Mouse (Mus musculus) forebrain, embryonic 14.5 days (tissue): ENCODE measurements around the gene Fxyd2. TPM values are rescaled to one million over a fixed set of nuclear protein-coding genes. Genes with fewer than 3 reads are reported as not detected.

Experiments
- ATAC-seq: fragments of 200-750 bp; cut with Nextera tagmentation; 2 replicates; pipeline ENCODE4 v1.8.0; 2017; ENCODE audit warnings: mild to moderate bottlenecking, moderate library complexity
- DNase-seq: peaks from one replicate; pipeline ENCODE4 v3.0.0-alpha.2; 2015; ENCODE audit warnings: low spot score
- H3K27ac ChIP-seq: fragments of 300-500 bp; sonication (generic); 2 replicates; pipeline ENCODE4 v1.5.1; 2014; ENCODE audit warnings: low read depth, mild to moderate bottlenecking, control low read depth, low read length, moderate library complexity
- H3K27me3 ChIP-seq: fragments of 300-500 bp; sonication (generic); replicated peaks from 2 replicates; pipeline ENCODE4 v1.6.1; 2014; ENCODE audit warnings: low read length, control low read depth, mixed read lengths; ENCODE audit not compliant: control insufficient read depth, insufficient read depth
- H3K36me3 ChIP-seq: fragments of 300-500 bp; sonication (generic); 2 replicates; pipeline ENCODE4 v1.6.1; 2014; ENCODE audit warnings: low read length, control low read depth; ENCODE audit not compliant: control insufficient read depth, insufficient read depth
- H3K4me1 ChIP-seq: fragments of 300-500 bp; sonication (generic); 2 replicates; pipeline ENCODE4 v1.6.1; 2014; ENCODE audit warnings: antibody characterized with exemption, low read length, control low read depth; ENCODE audit not compliant: control insufficient read depth, insufficient read depth
- H3K4me2 ChIP-seq: fragments of 300-500 bp; sonication (generic); 2 replicates; pipeline ENCODE4 v1.6.1; 2014; ENCODE audit warnings: mild to moderate bottlenecking, control low read depth, low read length
- H3K4me3 ChIP-seq: fragments of 300-500 bp; sonication (generic); 2 replicates; pipeline ENCODE4 v1.5.1; 2014; ENCODE audit warnings: low read depth, low read length, control low read depth
- H3K9ac ChIP-seq: fragments of 300-500 bp; sonication (generic); 2 replicates; pipeline ENCODE4 v1.6.1; 2014; ENCODE audit warnings: mild to moderate bottlenecking, low read length, control low read depth, moderate library complexity
- H3K9me3 ChIP-seq: fragments of 300-500 bp; sonication (generic); replicated peaks from 2 replicates; pipeline ENCODE4 v1.6.1; 2016; ENCODE audit warnings: low read length, control low read depth, mixed read lengths; ENCODE audit not compliant: control insufficient read depth
- WGBS: fragments of 180-500 bp; shearing (Covaris S2); extraction: QIAGEN DNeasy Blood & Tissue Kit; methylation state at CpG from one replicate; pipeline ENCODE4 v1.1.7; 2014; 5-methylcytosine and 5-hydroxymethylcytosine counted together
- polyA plus RNA-seq: library from polyadenylated mRNA; unstranded; fragments of >200 nt; fragmentation: Nextera tagmentation; extraction: Ambion mirVana; gene quantifications from 2 replicates; pipeline ENCODE4 v1.2.1, GENCODE M21; 2014

Gene Fxyd2
- polyA plus RNA-seq, 1 experiment from 2014 or later: 6.2 TPM

GRCm38 (mm10) chr9:45382834-45383233 lies 16.6 kb upstream of the Fxyd2 start:
- no peak overlapping the region for H3K4me2 ChIP-seq
- no peaks in the 10 kb centered on the region for H3K9me3 ChIP-seq
- H3K4me1 ChIP-seq: peaks cover 28% of the 10 kb centered on the region
- ATAC-seq (no peak), DNase-seq (no peak)
- H3K9ac ChIP-seq: no peak overlapping the region
- no peaks in the 10 kb centered on the region for H3K27me3 ChIP-seq
- H3K27ac ChIP-seq: no peak overlapping the region
- 64% methylated on average over 5 of the region's 5 CpGs for WGBS
- 0 out of 2 replicates have a peak, but pooled peaks cover 3% of the 10 kb centered on the region for H3K36me3 ChIP-seq
- H3K4me3 ChIP-seq: no peak overlapping the region

- Histone ChIP-seq H3K36me3 (0 out of 2 replicates have a peak, but pooled peaks cover 3% of the 10 kb centered on the region), H3K4me1 (peaks cover 28% of the 10 kb centered on the region), H3K27ac (no peak overlapping the region), H3K4me3 (no peak overlapping the region), H3K27me3 (no peaks in the 10 kb centered on the region), H3K9ac (no peak overlapping the region), H3K9me3 (no peaks in the 10 kb centered on the region), H3K4me2 (no peak overlapping the region)
- DNase-seq (no peak), ATAC-seq (no peak)
- 95% methylated on average over 6 of the region's 6 CpGs for WGBS
Observed at GRCm38 (mm10) chr9:45383883-45384282, 15.6 kb upstream of the Fxyd2 start.

- 93% methylated on average over 5 of the region's 5 CpGs for WGBS
Observed at GRCm38 (mm10) chr9:45386698-45387097, 12.8 kb upstream of the Fxyd2 start.

GRCm38 (mm10) chr9:45388385-45388994 lies 11.0 kb upstream of the Fxyd2 start:
- H3K27me3 ChIP-seq: no peaks in the 10 kb centered on the region
- H3K4me1 ChIP-seq: no peaks in the 10 kb centered on the region
- H3K4me2 ChIP-seq: no peak overlapping the region
- WGBS: 50% methylated on average over 12 of the region's 12 CpGs
- no peak overlapping the region for H3K9ac ChIP-seq
- H3K27ac ChIP-seq: no peak overlapping the region
- H3K4me3 ChIP-seq: no peak overlapping the region
- DNase-seq (peak; percentile 83), ATAC-seq (peak; percentile 76)
- peaks cover 25% of the 10 kb centered on the region for H3K36me3 ChIP-seq
- no peaks in the 10 kb centered on the region for H3K9me3 ChIP-seq

More at GRCm38 (mm10) chr9:45386698-45387097, 12.8 kb upstream of the Fxyd2 start:
- DNase-seq: no peak
- Histone ChIP-seq H3K9ac (no peak overlapping the region), H3K27me3 (no peaks in the 10 kb centered on the region), H3K4me2 (no peak overlapping the region), H3K4me1 (peaks cover 8% of the 10 kb centered on the region), H3K4me3 (no peak overlapping the region), H3K36me3 (0 out of 2 replicates have a peak, but pooled peaks cover 7% of the 10 kb centered on the region), H3K9me3 (no peaks in the 10 kb centered on the region), H3K27ac (no peak overlapping the region)
- no peak for ATAC-seq

- Histone ChIP-seq H3K36me3 (peaks cover 35% of the 10 kb centered on the region), H3K4me2 (no peak overlapping the region), H3K4me1 (no peaks in the 10 kb centered on the region), H3K27me3 (no peaks in the 10 kb centered on the region), H3K4me3 (no peak overlapping the region), H3K27ac (no peak overlapping the region), H3K9ac (no peak overlapping the region), H3K9me3 (no peaks in the 10 kb centered on the region)
- DNase-seq (no peak), ATAC-seq (no peak)
- WGBS: 91% methylated on average over 8 of the region's 8 CpGs
Observed at GRCm38 (mm10) chr9:45389596-45389995, 9.9 kb upstream of the Fxyd2 start.

- Histone ChIP-seq H3K4me1 (no peaks in the 10 kb centered on the region), H3K4me2 (no peak overlapping the region), H3K36me3 (peaks cover 50% of the 10 kb centered on the region), H3K9ac (no peak overlapping the region), H3K4me3 (no peak overlapping the region), H3K27me3 (no peaks in the 10 kb centered on the region), H3K9me3 (no peaks in the 10 kb centered on the region), H3K27ac (no peak overlapping the region)
- 76% methylated on average over 7 of the region's 7 CpGs for whole genome bisulfite sequencing
- DNase-seq (no peak), ATAC-seq (no peak)
Observed at GRCm38 (mm10) chr9:45391299-45391698, 8.2 kb upstream of the Fxyd2 start.

GRCm38 (mm10) chr9:45395218-45395617 lies 4.3 kb upstream of the Fxyd2 start:
- no peaks in the 10 kb centered on the region for H3K9me3 ChIP-seq
- no peaks in the 10 kb centered on the region for H3K4me1 ChIP-seq
- WGBS: 94% methylated on average over 6 of the region's 6 CpGs
- H3K4me3 ChIP-seq: no peak overlapping the region
- no peak overlapping the region for H3K9ac ChIP-seq
- ATAC-seq: no peak
- peaks cover 53% of the 10 kb centered on the region for H3K36me3 ChIP-seq
- DNase-seq: no peak
- H3K27me3 ChIP-seq: no peaks in the 10 kb centered on the region
- H3K4me2 ChIP-seq: no peak overlapping the region
- no peak overlapping the region for H3K27ac ChIP-seq

GRCm38 (mm10) chr9:45395796-45396195 lies 3.7 kb upstream of the Fxyd2 start:
- H3K9ac ChIP-seq: no peak overlapping the region
- no peak for DNase-seq
- 87% methylated on average over 3 of the region's 3 CpGs for WGBS
- H3K9me3 ChIP-seq: no peaks in the 10 kb centered on the region
- peaks cover 50% of the 10 kb centered on the region for H3K36me3 ChIP-seq
- no peaks in the 10 kb centered on the region for H3K4me1 ChIP-seq
- no peaks in the 10 kb centered on the region for H3K27me3 ChIP-seq
- no peak for ATAC-seq
- no peak overlapping the region for H3K4me3 ChIP-seq
- H3K27ac ChIP-seq: no peak overlapping the region
- no peak overlapping the region for H3K4me2 ChIP-seq

GRCm38 (mm10) chr9:45398336-45398735 lies 1.1 kb upstream of the Fxyd2 start:
- 50% methylated on average over 1 of the region's 1 CpGs for WGBS
- Histone ChIP-seq H3K27me3 (no peaks in the 10 kb centered on the region), H3K36me3 (peaks cover 29% of the 10 kb centered on the region), H3K9me3 (no peaks in the 10 kb centered on the region), H3K4me3 (no peak overlapping the region), H3K4me1 (no peaks in the 10 kb centered on the region), H3K9ac (no peak overlapping the region), H3K4me2 (no peak overlapping the region), H3K27ac (no peak overlapping the region)
- DNase-seq (no peak), ATAC-seq (no peak)
